Mouse (Mus musculus): ENCODE measurements around the gene Llcfc1. TPM values are rescaled to one million over a fixed set of nuclear protein-coding genes. Genes with fewer than 3 reads are reported as not detected.

Llcfc1 gene
- total and polyA plus RNA-seq, 3 experiments, result 0.47 TPM; not detected in 2

GRCm38 (mm10) chr6:41684911-41685310, 680 bp downstream of the Llcfc1 start:
- TF ChIP-seq POLR2A (IDR thresholded peaks at IDR 0.05; ENCODE audit: insufficient read depth, low read depth, low read length) (no peak), CTCF (IDR thresholded peaks at IDR 0.05) (no peak), EP300 (IDR thresholded peaks at IDR 0.05; ENCODE audit: insufficient read depth, low read depth, low read length) (no peak)
- DNase-seq, result no peak
- Histone ChIP-seq H3K27me3 (ENCODE audit: control insufficient read depth, insufficient read depth, low read length) (no peaks in the 10 kb centered on the region), H3K4me3 (no peak overlapping the region), H3K9ac (ENCODE audit: low read depth, low read length) (no peak overlapping the region), H3K4me1 (ENCODE audit: control insufficient read depth, insufficient read depth, low read length) (no peaks in the 10 kb centered on the region), H3K36me3 (ENCODE audit: control insufficient read depth, insufficient read depth, low read length) (no peaks in the 10 kb centered on the region), H3K27ac (no peak overlapping the region), H3K79me2 (replicated peaks; ENCODE audit: control insufficient read depth, insufficient read depth, low read length) (no peaks in the 10 kb centered on the region)
- 40% methylated on average over 5 of the region's 5 CpGs for WGBS
- intact Hi-C loops (cut with DNase I), result no loop called here

- Histone ChIP-seq H3K27ac (no peak overlapping the region), H3K9ac (ENCODE audit: low read depth, low read length) (no peak overlapping the region), H3K79me2 (replicated peaks; ENCODE audit: control insufficient read depth, insufficient read depth, low read length) (no peaks in the 10 kb centered on the region), H3K4me1 (ENCODE audit: control insufficient read depth, insufficient read depth, low read length) (no peaks in the 10 kb centered on the region), H3K4me3 (no peak overlapping the region), H3K36me3 (ENCODE audit: control insufficient read depth, insufficient read depth, low read length) (no peaks in the 10 kb centered on the region), H3K27me3 (ENCODE audit: control insufficient read depth, insufficient read depth, low read length) (no peaks in the 10 kb centered on the region)
- no peak for DNase-seq
- no peak for TF ChIP-seq POLR2A (IDR thresholded peaks at IDR 0.05; ENCODE audit: insufficient read depth, low read depth, low read length)
- TF ChIP-seq CTCF (IDR thresholded peaks at IDR 0.05), result no peak
- TF ChIP-seq EP300 (IDR thresholded peaks at IDR 0.05; ENCODE audit: insufficient read depth, low read depth, low read length), result no peak
- WGBS, result 67% methylated on average over 3 of the region's 3 CpGs
- intact Hi-C loops (cut with DNase I), result no loop called here
These were observed 1.4 kb downstream of the Llcfc1 start for GRCm38 (mm10) chr6:41685596-41685995.

- DNase-seq, result no peak
- intact Hi-C loops (cut with DNase I), result no loop called here
- Histone ChIP-seq H3K79me2 (replicated peaks; ENCODE audit: control insufficient read depth, insufficient read depth, low read length) (no peaks in the 10 kb centered on the region), H3K4me1 (ENCODE audit: control insufficient read depth, insufficient read depth, low read length) (no peaks in the 10 kb centered on the region), H3K9ac (ENCODE audit: low read depth, low read length) (no peak overlapping the region), H3K27ac (no peak overlapping the region), H3K4me3 (no peak overlapping the region), H3K36me3 (ENCODE audit: control insufficient read depth, insufficient read depth, low read length) (no peaks in the 10 kb centered on the region), H3K27me3 (ENCODE audit: control insufficient read depth, insufficient read depth, low read length) (no peaks in the 10 kb centered on the region)
- TF ChIP-seq EP300 (IDR thresholded peaks at IDR 0.05; ENCODE audit: insufficient read depth, low read depth, low read length) (no peak), POLR2A (IDR thresholded peaks at IDR 0.05; ENCODE audit: insufficient read depth, low read depth, low read length) (no peak), CTCF (IDR thresholded peaks at IDR 0.05) (no peak)
These were observed 8.0 kb downstream of the Llcfc1 start for GRCm38 (mm10) chr6:41692200-41692599.

GRCm38 (mm10) chr6:41694407-41694806, 10.2 kb downstream of the Llcfc1 start:
- 65% methylated on average over 1 of the region's 1 CpGs for WGBS
- Histone ChIP-seq H3K27ac (no peak overlapping the region), H3K4me1 (ENCODE audit: control insufficient read depth, insufficient read depth, low read length) (no peaks in the 10 kb centered on the region), H3K4me3 (no peak overlapping the region), H3K9ac (ENCODE audit: low read depth, low read length) (no peak overlapping the region), H3K36me3 (ENCODE audit: control insufficient read depth, insufficient read depth, low read length) (no peaks in the 10 kb centered on the region), H3K27me3 (ENCODE audit: control insufficient read depth, insufficient read depth, low read length) (no peaks in the 10 kb centered on the region), H3K79me2 (replicated peaks; ENCODE audit: control insufficient read depth, insufficient read depth, low read length) (no peaks in the 10 kb centered on the region)
- TF ChIP-seq CTCF (IDR thresholded peaks at IDR 0.05), result no peak
- DNase-seq, result no peak
- intact Hi-C loops (cut with DNase I), result no loop called here

GRCm38 (mm10) chr6:41701245-41701644, 17.0 kb downstream of the Llcfc1 start:
- no peaks in the 10 kb centered on the region for H3K36me3 ChIP-seq (ENCODE audit: control insufficient read depth, insufficient read depth, low read length)
- H3K27me3 ChIP-seq (ENCODE audit: control insufficient read depth, insufficient read depth, low read length), result no peaks in the 10 kb centered on the region
- no peak for DNase-seq
- WGBS, result 63% methylated on average over 1 of the region's 1 CpGs
- H3K79me2 ChIP-seq (replicated peaks; ENCODE audit: control insufficient read depth, insufficient read depth, low read length), result no peaks in the 10 kb centered on the region
- no peak overlapping the region for H3K27ac ChIP-seq
- no peak overlapping the region for H3K4me3 ChIP-seq
- H3K4me1 ChIP-seq (ENCODE audit: control insufficient read depth, insufficient read depth, low read length), result no peaks in the 10 kb centered on the region
- intact Hi-C loops (cut with DNase I), result no loop called here
- H3K9ac ChIP-seq (ENCODE audit: low read depth, low read length), result no peak overlapping the region
- TF ChIP-seq CTCF (IDR thresholded peaks at IDR 0.05) (no peak), EP300 (IDR thresholded peaks at IDR 0.05; ENCODE audit: insufficient read depth, low read depth, low read length) (no peak), POLR2A (IDR thresholded peaks at IDR 0.05; ENCODE audit: insufficient read depth, low read depth, low read length) (no peak)

- no peak overlapping the region for H3K4me3 ChIP-seq
- no peaks in the 10 kb centered on the region for H3K27me3 ChIP-seq (ENCODE audit: control insufficient read depth, insufficient read depth, low read length)
- DNase-seq, result no peak
- H3K4me1 ChIP-seq (ENCODE audit: control insufficient read depth, insufficient read depth, low read length), result no peaks in the 10 kb centered on the region
- no peaks in the 10 kb centered on the region for H3K79me2 ChIP-seq (replicated peaks; ENCODE audit: control insufficient read depth, insufficient read depth, low read length)
- 74% methylated on average over 2 of the region's 2 CpGs for WGBS
- TF ChIP-seq POLR2A (IDR thresholded peaks at IDR 0.05; ENCODE audit: insufficient read depth, low read depth, low read length), result no peak
- no peak for TF ChIP-seq EP300 (IDR thresholded peaks at IDR 0.05; ENCODE audit: insufficient read depth, low read depth, low read length)
- no peak for TF ChIP-seq CTCF (IDR thresholded peaks at IDR 0.05)
- intact Hi-C loops (cut with DNase I), result no loop called here
- H3K27ac ChIP-seq, result no peak overlapping the region
- H3K9ac ChIP-seq (ENCODE audit: low read depth, low read length), result no peak overlapping the region
- H3K36me3 ChIP-seq (ENCODE audit: control insufficient read depth, insufficient read depth, low read length), result no peaks in the 10 kb centered on the region
These were observed 18.7 kb downstream of the Llcfc1 start for GRCm38 (mm10) chr6:41702928-41703327.
